Mouse (Mus musculus): Measurements from ENCODE around the gene Jade3.
"Not testable (repeated sequence)": the region's sequence is repeated elsewhere in the genome, so short reads cannot be mapped to it uniquely, and the experiment has no call there.

The Jade3 gene

GRCm38 (mm10) chrX:20425140-20425838 is at the start of gene Jade3:
Gene Jade3, plus strand, starts transcription at chrX:20425688.
- in situ Hi-C loops (cut with MboI; ENCODE audit: unreplicated experiment in 2 of 2): no loop called here

GRCm38 (mm10) chrX:20379347-20380014 is 46.0 kb upstream of the Jade3 start:
- in situ Hi-C loops (cut with MboI; ENCODE audit: unreplicated experiment in 2 of 2): no loop called here

GRCm38 (mm10) chrX:20382260-20382659 is 43.2 kb upstream of the Jade3 start:
- in situ Hi-C loops (cut with MboI; ENCODE audit: unreplicated experiment in 2 of 2): no loop called here

DNA sequence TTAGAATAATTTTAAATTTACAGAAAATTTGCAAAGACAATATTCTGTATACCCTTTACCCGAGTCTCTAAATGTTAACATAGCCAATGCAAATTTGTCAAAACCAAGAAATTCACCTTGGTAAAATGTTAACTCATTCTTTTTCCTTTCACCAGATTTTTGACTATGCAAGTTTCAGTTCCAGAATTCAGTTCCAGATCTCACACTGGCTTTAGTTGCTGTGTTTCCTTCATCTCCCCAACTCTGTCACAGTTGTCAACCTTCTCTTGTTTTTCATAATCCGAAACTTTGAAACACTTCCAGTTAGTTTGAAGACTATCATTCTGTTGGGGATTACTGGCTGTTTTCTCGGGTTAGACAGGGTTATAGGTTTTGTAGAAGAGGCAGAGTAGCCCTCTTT is 38.5 kb upstream of the Jade3 start:
- in situ Hi-C loops (cut with MboI; ENCODE audit: unreplicated experiment in 2 of 2): no loop called here

DNA sequence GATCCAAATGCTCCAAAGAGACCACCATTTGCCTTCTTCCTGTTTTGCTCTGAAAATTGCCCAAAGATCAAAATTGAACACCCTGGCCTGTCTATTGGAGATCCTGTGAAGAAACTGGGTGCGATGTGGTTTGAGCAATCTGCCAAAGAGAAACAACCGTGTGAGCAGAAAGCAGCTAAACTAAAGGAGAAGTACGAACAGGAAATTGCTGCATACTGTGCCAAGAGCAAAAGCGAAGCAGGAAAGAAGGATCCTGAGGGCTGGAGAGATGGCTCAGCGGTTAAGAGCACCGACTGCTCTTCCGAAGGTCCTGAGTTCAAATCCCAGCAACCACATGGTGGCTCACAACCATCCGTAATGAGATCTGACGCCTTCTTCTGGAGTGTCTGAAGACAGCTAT is 33.5 kb upstream of the Jade3 start:
- in situ Hi-C loops (cut with MboI; ENCODE audit: unreplicated experiment in 2 of 2): not testable (repeated sequence)

- in situ Hi-C loops (cut with MboI; ENCODE audit: unreplicated experiment in 2 of 2): no loop called here
Observed at GRCm38 (mm10) chrX:20392942-20393341, 32.5 kb upstream of the Jade3 start.

DNA sequence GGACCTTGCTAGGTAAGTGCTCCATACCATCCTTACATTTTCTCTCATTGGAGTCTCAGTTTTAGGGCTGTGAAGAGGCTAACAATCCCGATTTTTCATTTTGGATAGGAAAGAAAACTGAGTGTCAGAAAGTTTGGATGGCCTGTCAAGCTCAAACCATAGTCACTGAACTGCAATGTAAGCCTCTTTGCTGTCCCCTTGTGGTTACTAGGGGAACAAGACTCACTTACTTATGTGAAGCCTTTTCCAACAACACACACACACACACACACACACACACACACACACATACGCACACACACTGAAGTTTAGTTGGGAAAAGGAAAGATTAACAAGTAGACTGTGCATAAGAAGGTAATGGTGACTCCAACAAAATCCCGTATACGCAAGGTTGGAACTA is 21.4 kb upstream of the Jade3 start:
- in situ Hi-C loops (cut with MboI; ENCODE audit: unreplicated experiment in 2 of 2): loop anchor here in 1 of 2 experiments (5.0 to 10.0 kb wide), 2 partner anchors 37 to 379 kb away; no protein-coding TSS in a partner anchor

DNA sequence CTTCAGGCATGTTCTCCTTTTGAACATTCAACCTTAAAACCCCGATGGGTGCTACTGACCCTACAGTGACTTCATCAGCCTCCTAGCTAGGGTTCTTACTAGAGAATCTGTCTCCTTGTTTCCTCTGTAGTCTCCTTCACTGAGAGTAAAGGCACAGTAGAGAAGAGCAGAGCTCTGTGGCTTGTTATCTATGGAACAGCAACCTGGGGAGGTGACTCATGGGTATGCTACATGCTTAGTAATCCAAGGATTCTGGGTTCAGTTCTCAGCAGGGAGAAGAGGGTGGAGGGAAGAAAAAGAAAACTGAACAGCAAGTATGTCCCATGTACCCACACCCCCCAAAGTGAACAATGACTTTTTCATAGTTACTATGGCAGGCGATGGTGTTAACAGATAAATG is 18.6 kb upstream of the Jade3 start:
- in situ Hi-C loops (cut with MboI; ENCODE audit: unreplicated experiment in 2 of 2): loop anchor here in 1 of 2 experiments (10.0 kb wide), 1 partner anchor 382 kb away; no protein-coding TSS in a partner anchor

DNA sequence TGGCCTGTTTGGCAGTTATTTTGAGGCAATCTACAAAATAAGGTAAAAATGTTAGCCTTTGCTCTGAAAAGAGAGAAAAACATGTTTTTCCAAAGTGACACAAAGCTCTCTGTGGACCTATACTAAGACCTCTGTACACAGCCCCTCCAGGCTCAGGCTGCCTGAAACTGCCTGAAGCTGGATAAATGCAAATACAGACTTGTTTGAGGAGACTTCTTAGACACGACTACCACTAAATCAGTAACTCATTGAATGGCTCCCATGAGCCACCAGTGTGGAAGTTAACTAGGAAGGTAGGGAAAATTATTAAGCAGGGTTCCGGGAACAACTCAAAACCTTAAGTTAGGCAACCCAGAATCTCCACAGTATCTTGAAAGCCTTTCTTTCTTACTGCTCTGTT is 17.8 kb upstream of the Jade3 start:
- in situ Hi-C loops (cut with MboI; ENCODE audit: unreplicated experiment in 2 of 2): loop anchor here in 1 of 2 experiments (10.0 kb wide), 1 partner anchor 383 kb away; no protein-coding TSS in a partner anchor

DNA sequence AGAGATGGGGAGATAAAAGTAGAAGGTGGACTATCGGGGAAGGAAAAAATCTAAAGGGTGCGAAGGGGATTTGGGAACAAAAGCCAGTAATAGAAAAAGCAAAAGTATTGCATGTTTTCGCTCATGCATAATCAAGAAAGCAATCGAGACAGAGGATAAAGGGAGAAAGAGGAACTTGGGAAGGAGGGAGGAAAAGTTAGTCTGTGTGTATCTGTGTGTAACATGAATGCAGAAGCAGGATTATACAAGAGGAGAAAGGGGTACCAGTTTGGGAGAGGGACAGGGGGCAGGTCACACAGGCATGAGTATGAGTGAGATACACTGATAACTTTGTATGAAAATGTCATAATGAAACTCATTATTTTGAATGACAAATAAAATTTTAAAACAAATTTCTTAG is 14.1 kb upstream of the Jade3 start:
- in situ Hi-C loops (cut with MboI; ENCODE audit: unreplicated experiment in 2 of 2): no loop called here

DNA sequence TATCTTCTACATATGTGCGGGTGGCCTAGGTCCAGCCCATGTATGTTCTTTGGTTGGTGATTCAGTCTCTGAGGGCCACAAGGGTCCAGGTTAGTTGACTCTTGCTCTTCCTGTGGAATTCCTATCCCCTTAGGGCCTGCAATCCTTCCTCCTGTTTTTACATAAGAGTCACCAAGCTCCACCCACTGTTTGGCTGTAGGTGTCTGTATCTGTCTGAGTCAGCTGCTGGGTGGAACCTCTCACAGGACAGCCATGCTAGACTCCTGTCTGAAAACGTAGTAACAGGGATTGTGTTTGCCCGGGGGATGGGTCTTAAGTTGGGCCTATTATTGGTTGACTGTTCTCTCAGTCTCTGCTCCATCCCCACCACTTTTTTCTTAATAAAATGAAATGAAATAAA is 13.3 kb upstream of the Jade3 start:
- in situ Hi-C loops (cut with MboI; ENCODE audit: unreplicated experiment in 2 of 2): no loop called here

GRCm38 (mm10) chrX:20414885-20415622 is 10.4 kb upstream of the Jade3 start:
- in situ Hi-C loops (cut with MboI; ENCODE audit: unreplicated experiment in 2 of 2): no loop called here

- in situ Hi-C loops (cut with MboI; ENCODE audit: unreplicated experiment in 2 of 2): no loop called here
Observed at GRCm38 (mm10) chrX:20418461-20418860, 7.0 kb upstream of the Jade3 start.

- in situ Hi-C loops (cut with MboI; ENCODE audit: unreplicated experiment in 2 of 2): no loop called here
Observed at GRCm38 (mm10) chrX:20419536-20419935, 6.0 kb upstream of the Jade3 start.

DNA sequence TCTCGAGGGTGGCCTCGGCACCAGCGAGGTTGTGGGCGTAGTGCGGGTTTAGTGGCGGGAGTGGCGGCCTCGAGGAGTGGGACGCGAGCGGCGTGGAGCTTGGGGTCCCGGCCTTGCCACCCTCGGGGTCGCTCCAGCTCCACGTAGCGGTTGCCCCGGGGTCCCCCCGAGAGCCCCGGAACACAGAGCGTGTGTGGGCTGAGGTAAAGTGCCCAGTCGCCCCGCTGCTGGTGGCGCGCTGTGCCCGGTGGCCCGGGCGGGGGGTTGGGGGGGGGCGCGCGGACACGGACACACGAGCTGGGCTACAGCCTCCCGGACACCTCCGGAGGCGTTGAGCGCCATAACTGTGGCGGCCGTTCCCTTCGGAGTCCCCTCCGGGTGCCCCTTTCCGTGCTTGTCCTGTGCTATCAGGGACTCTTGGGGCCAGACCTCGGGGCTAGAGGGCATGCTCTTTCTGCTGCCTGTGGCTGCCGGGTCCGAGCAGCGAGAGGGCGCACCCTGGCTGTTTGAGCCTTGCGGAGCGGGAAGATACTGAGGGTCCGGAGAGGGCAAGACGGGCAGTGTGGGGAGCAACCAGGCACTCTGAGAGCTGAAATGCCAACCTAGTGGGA is 456 bp downstream of the Jade3 start:
- in situ Hi-C loops (cut with MboI; ENCODE audit: unreplicated experiment in 2 of 2): no loop called here

DNA sequence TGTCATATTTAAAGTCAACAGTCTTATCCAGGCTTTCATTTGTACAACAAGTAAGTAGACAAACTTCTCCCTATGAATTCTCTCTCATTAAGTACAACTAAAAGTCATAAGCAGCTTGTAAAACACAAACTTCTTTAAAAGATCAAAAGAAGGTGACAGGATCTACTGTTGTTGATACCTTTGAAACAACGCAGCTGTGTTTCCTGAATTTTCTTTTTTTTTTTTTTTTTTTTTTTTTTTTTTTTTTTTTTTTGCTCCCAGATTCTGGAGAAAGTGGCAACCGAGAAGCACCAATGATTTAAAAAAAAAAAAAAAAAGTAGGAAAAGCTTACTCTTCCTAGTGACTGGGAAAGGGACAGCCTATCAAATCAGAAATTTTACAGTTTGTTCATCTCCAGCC is 57.7 kb downstream of the Jade3 start:
- in situ Hi-C loops (cut with MboI; ENCODE audit: unreplicated experiment in 2 of 2): loop anchor here in 1 of 2 experiments (25.0 kb wide), 1 partner anchor 121 kb away; the partner anchor contains the start of gene Rp2

- in situ Hi-C loops (cut with MboI; ENCODE audit: unreplicated experiment in 2 of 2): loop anchor here (10.0 to 25.0 kb wide), 3 partner anchors 135 to 473 kb away; partner anchors contain the start of gene Rp2 (in 1 of the 2)
Observed at GRCm38 (mm10) chrX:20497682-20498081, 72.2 kb downstream of the Jade3 start.

DNA sequence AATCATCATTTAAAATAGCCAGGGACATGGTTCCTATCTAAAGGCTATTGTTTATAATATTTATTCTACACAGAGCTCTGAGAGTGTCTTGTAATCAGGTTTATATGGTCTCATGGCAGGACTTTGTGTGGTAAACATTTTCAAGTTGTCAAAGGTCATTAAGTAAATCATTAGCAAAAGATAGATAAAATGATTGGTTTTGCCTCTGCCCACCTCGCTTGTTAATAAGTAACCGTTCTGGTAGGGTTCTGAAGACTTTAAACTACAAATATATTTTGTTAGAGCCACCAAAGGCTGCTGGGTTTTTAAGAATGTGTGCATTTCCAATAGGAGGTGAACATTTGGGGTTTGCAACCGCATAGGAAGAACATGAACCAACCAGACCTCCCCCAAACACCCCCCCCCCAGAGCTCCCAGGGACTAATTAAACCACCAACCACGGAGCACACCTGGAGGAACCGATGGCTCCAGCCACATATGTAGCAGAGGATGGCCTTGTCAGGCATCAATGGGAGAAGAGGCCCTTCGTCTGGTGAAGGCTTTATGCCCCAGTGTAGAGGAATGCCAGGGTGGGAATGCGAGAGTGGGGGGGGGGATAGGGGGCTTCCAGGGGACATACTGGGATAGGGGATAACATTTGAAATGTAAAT is 94.9 kb downstream of the Jade3 start:
- in situ Hi-C loops (cut with MboI; ENCODE audit: unreplicated experiment in 2 of 2): no loop called here

- in situ Hi-C loops (cut with MboI; ENCODE audit: unreplicated experiment in 2 of 2): no loop called here
Observed at GRCm38 (mm10) chrX:20521578-20521977, 96.1 kb downstream of the Jade3 start.

- in situ Hi-C loops (cut with MboI; ENCODE audit: unreplicated experiment in 2 of 2): no loop called here
Observed at GRCm38 (mm10) chrX:20532621-20533020, 107.1 kb downstream of the Jade3 start.
